Mouse (Mus musculus): ENCODE data around the gene Gm20830. TPM values are rescaled to one million over a fixed set of nuclear protein-coding genes. Genes with fewer than 3 reads are reported as not detected.
"Not testable (repeated sequence)": the region's sequence is repeated elsewhere in the genome, so short reads cannot be mapped to it uniquely, and the experiment has no call there.

Gene Gm20830
- polyA plus RNA-seq (2015; fragmentation: Nextera tagmentation; extraction: Ambion mirVana): not detected in 2 replicates

- WGBS: 34% methylated on average over 3 of the region's 3 CpGs
- H3K27ac ChIP-seq (ENCODE audit: low read length); H3K4me1 ChIP-seq (replicated peaks; ENCODE audit: control insufficient read depth, insufficient read depth, low read length); H3K27me3 ChIP-seq (replicated peaks; ENCODE audit: control insufficient read depth, insufficient read depth, low read length); ATAC-seq; H3K4me2 ChIP-seq (ENCODE audit: low read length); H3K4me3 ChIP-seq (replicated peaks; ENCODE audit: low read length); H3K9me3 ChIP-seq (ENCODE audit: control insufficient read depth, low read length); H3K9ac ChIP-seq (replicated peaks; ENCODE audit: low read depth, low read length); H3K36me3 ChIP-seq (ENCODE audit: control insufficient read depth, insufficient read depth): not testable (repeated sequence)
Observed at GRCm38 (mm10) chrY:6918182-6918581, at the start of gene Gm20830. Gm20830 (minus strand) TSS chrY:6918282.

Other genes starting within 250 kb of the Gm20830 start
- not detected in 2 replicates for gene Gm21719, start 235.4 kb downstream of the Gm20830 start, polyA plus RNA-seq (2015; fragmentation: Nextera tagmentation; extraction: Ambion mirVana)

All from forebrain, embryonic 16.5 days (tissue).